Mouse (Mus musculus) ES-Bruce4 (cell line): ENCODE measurements around the gene Lhcgr. TPM values are rescaled to one million over a fixed set of nuclear protein-coding genes. Genes with fewer than 3 reads are reported as not detected.

Experiments used
- H3K27ac ChIP-seq: 2 replicates; pipeline ENCODE4 v1.5.1; 2012; ENCODE audit warnings: low read length, inconsistent platforms; ENCODE audit not compliant: insufficient read depth
- H3K27me3 ChIP-seq: 2 replicates; pipeline ENCODE4 v1.6.1; 2012; ENCODE audit warnings: mild to moderate bottlenecking, low read length, inconsistent platforms; ENCODE audit not compliant: control insufficient read depth, poor library complexity, insufficient read depth, severe bottlenecking
- H3K36me3 ChIP-seq: 2 replicates; pipeline ENCODE4 v1.6.1; 2012; ENCODE audit warnings: inconsistent platforms, mild to moderate bottlenecking, low read length, moderate library complexity; ENCODE audit not compliant: control insufficient read depth, poor library complexity, insufficient read depth, severe bottlenecking
- H3K4me1 ChIP-seq: one replicate; pipeline ENCODE4 v1.8.1; 2011; ENCODE audit warnings: low read length; ENCODE audit not compliant: control insufficient read depth, insufficient read depth
- H3K4me3 ChIP-seq: 2 replicates; pipeline ENCODE4 v1.5.1; 2011; ENCODE audit warnings: low read depth, mild to moderate bottlenecking, low read length
- H3K9ac ChIP-seq: 2 replicates; pipeline ENCODE4 v1.6.1; 2012; ENCODE audit warnings: low read depth, mild to moderate bottlenecking, inconsistent platforms; ENCODE audit not compliant: poor library complexity, severe bottlenecking
- H3K9me3 ChIP-seq: replicated peaks from 2 replicates; pipeline ENCODE4 v1.6.1; 2012; ENCODE audit warnings: mild to moderate bottlenecking, low read length, inconsistent platforms; ENCODE audit not compliant: control insufficient read depth, poor library complexity, insufficient read depth, severe bottlenecking
- CTCF ChIP-seq: IDR thresholded peaks from one replicate; pipeline ENCODE4 v1.8.1; 2011; ENCODE audit warnings: low read depth, low read length
- EP300 ChIP-seq: IDR thresholded peaks from 2 replicates; pipeline ENCODE4 v1.6.1; 2011; ENCODE audit warnings: low read depth, low read length; ENCODE audit not compliant: insufficient read depth
- POLR2A ChIP-seq: IDR thresholded peaks from one replicate; pipeline ENCODE4 v1.8.1; 2011; ENCODE audit warnings: low read length; ENCODE audit not compliant: insufficient read depth
- polyA plus RNA-seq: library from polyadenylated mRNA; stranded (reverse); fragments of >200 nt; gene quantifications from 2 replicates; pipeline ENCODE4 v1.2.4, GENCODE M21; 2011; ENCODE audit warnings: low read depth; ENCODE audit not compliant: missing spikeins, insufficient read depth, insufficient read length

The Lhcgr gene
- polyA plus RNA-seq, 1 experiment: 0.12 TPM

DNA sequence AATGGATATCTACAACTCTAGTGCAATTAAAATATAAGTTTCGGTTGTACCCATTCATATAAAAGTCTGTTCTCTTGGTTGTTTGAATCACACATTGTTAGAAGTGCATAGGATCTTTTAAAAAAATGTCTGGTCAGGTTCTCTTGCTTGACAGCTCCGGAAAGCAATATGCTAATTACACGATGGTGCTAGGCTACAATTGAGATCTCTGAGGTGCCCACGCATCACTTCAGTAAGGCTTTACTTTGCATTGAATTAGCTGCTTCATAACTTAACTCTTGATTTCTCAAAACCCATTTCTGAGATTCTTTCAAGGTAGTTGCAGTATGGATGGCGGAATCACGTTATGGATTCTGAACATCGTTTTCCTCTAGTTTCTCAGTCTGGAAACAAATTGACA is 21.7 kb downstream of the Lhcgr start:
- Histone ChIP-seq H3K9ac (no peak overlapping the region), H3K4me1 (no peaks in the 10 kb centered on the region), H3K4me3 (no peak overlapping the region), H3K36me3 (no peaks in the 10 kb centered on the region), H3K27ac (no peak overlapping the region), H3K27me3 (peaks cover 2% of the 10 kb centered on the region), H3K9me3 (no peaks in the 10 kb centered on the region)
- no peak for TF ChIP-seq CTCF

DNA sequence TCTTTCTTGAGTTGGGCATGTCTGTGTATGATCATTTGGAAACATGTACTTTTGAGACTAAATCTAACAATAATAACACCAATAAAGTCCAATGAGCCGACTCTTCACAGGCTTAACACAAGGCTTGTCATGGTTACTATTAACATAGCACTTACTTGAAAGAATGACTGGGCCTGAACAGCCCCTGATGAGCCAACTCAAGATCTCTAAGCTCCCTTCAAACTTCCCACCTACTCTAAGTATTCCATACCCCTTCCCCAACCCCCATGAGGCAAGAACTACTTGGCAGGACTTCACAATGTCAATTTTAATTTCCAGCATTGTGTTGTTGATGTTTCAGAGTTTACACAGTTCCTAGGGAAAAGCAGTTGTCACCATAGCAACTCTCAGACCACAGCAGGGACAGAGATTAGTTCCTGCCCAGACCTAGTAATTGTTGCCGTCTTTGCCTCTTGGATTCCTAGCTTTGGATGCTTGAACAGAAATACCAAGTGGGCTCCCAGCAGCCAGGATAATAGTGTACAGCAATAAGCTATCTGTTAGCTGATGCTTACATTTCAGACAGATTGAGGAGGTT is 22.4 kb downstream of the Lhcgr start:
- Histone ChIP-seq H3K4me1 (no peaks in the 10 kb centered on the region), H3K27me3 (peaks cover 2% of the 10 kb centered on the region), H3K36me3 (no peaks in the 10 kb centered on the region), H3K9ac (no peak overlapping the region), H3K27ac (no peak overlapping the region), H3K4me3 (no peak overlapping the region), H3K9me3 (no peaks in the 10 kb centered on the region)
- TF ChIP-seq POLR2A: no peak
- TF ChIP-seq CTCF: no peak
- no peak for TF ChIP-seq EP300

DNA sequence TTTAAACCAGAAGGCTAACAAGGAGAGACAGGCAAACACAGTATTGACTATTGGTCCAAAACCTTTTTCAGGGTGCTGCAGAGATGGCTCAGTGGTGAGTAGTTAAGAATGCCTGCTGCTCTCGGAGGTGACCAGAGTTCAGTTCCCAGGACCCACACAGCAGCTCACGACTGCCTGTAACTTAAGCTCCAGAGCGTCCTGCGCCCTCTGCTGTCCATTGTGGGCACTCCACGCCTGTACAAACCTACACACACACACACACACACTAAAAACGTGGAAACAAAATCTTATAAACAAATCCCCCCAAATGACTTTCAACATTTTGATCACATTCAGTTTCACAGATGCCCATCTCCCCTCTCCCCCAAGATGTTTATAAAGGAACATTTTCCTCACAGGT is 24.9 kb downstream of the Lhcgr start:
- Histone ChIP-seq H3K9me3 (no peaks in the 10 kb centered on the region), H3K4me3 (no peak overlapping the region), H3K27me3 (peaks cover 2% of the 10 kb centered on the region), H3K36me3 (no peaks in the 10 kb centered on the region), H3K9ac (no peak overlapping the region), H3K27ac (no peak overlapping the region), H3K4me1 (no peaks in the 10 kb centered on the region)
- TF ChIP-seq CTCF: peak; percentile 63
- no peak for TF ChIP-seq EP300

DNA sequence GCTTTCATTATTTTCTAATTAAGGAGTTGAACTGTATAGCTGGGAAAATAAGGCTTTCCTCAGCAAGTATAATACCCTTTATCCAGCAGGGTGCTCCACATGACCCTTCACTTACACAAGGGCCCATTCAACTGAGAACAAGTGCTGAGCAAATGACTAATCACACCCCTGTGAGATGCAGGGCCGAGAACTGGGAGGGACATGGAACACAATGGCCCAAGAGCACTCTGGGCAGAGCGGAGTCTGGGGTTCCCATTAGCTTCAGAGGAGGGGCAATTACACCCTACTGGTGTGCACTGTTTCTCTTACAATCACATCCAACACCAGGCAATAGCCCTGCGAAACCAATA is 27.7 kb downstream of the Lhcgr start:
- Histone ChIP-seq H3K36me3 (no peaks in the 10 kb centered on the region), H3K9me3 (no peaks in the 10 kb centered on the region), H3K4me3 (no peak overlapping the region), H3K9ac (no peak overlapping the region), H3K4me1 (no peaks in the 10 kb centered on the region), H3K27me3 (peaks cover 2% of the 10 kb centered on the region), H3K27ac (no peak overlapping the region)
- no peak for TF ChIP-seq CTCF
- peak; percentile 58; the same call in 1 of the 2 replicates for TF ChIP-seq EP300

DNA sequence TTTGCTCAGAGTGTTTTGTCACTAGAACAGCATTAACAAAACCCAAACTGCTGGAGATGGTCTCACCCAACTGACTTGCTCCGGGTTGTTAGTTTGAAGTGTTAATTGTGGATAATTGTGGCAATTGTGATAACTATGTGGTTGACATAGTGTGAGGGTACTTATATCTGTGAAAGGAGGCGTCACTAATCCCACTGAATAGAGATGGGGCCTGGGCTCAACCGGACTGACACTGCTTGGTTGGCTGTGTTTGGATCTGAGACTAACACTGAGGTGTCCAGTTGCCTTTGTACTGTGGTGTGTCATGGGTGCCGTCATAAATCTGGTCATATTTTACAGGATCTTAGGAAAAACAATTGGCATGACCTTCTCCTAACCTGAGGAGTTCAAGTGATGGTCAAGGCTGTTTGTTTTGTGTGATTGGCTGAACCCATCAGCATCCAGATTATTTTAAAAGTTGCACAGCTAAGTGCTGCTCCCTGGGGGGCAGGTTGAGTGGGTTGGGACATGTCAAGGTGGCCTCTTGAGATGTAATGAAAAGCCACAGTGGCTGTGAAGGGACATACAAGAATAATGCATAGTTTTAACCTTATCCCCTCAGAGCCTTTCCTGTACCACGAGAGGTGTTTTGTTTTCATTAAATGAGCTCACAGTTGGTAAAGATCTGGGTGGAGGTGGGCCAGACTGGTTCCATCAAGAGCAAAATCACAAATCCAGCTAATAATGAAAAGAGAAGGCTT is 28.2 kb downstream of the Lhcgr start:
- H3K27ac ChIP-seq: no peak overlapping the region

DNA sequence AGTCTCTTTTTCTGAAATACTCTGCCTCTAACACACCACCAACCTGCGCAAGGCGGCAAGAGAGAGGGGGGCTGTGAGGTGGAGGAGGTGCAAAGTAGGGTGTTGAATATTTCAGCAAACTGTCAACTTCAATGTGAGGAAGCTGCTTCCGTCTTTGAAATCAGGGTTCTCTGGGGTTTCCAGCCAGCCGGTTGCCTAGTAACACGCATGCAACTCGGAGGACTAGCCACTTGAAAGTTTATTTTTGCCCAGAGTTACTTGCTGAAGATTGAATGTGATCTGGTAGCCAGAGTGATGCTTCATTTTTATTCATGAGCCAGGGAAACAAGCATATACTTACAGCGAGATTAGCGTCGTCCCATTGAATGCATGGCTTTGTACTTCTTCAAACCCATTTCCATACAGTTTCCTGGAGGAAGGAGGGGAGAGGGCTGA is 33.8 kb downstream of the Lhcgr start:
- Histone ChIP-seq H3K27me3 (no peaks in the 10 kb centered on the region), H3K36me3 (no peaks in the 10 kb centered on the region), H3K4me3 (no peak overlapping the region), H3K9ac (no peak overlapping the region), H3K9me3 (no peaks in the 10 kb centered on the region), H3K4me1 (no peaks in the 10 kb centered on the region), H3K27ac (no peak overlapping the region)
- TF ChIP-seq POLR2A (no peak), CTCF (no peak), EP300 (no peak)

More for the DNA sequence above, 28.2 kb downstream of the Lhcgr start:
- Histone ChIP-seq H3K9ac (no peak overlapping the region), H3K9me3 (no peaks in the 10 kb centered on the region), H3K4me1 (no peaks in the 10 kb centered on the region), H3K27me3 (peaks cover 2% of the 10 kb centered on the region), H3K4me3 (no peak overlapping the region), H3K36me3 (no peaks in the 10 kb centered on the region)
- no peak for TF ChIP-seq CTCF
- no peak for TF ChIP-seq POLR2A
